Mouse (Mus musculus) testis, adult 2 months (tissue): ENCODE measurements around the gene Dnah17. TPM values are rescaled to one million over a fixed set of nuclear protein-coding genes. Genes with fewer than 3 reads are reported as not detected.

ENCODE experiments used
- H3K27ac ChIP-seq: fragments of 200-500 bp; 2 replicates; pipeline ENCODE4 v1.5.1; 2012; ENCODE audit warnings: low read depth, low read length; ENCODE audit not compliant: control insufficient read depth, insufficient read depth
- H3K27me3 ChIP-seq: fragments of 200-500 bp; 2 replicates; pipeline ENCODE4 v1.6.1; 2012; ENCODE audit warnings: mild to moderate bottlenecking, low read length, moderate library complexity; ENCODE audit not compliant: control insufficient read depth, insufficient read depth
- H3K36me3 ChIP-seq: fragments of 200-500 bp; 2 replicates; pipeline ENCODE4 v1.6.1; 2012; ENCODE audit warnings: mild to moderate bottlenecking, low read length; ENCODE audit not compliant: control insufficient read depth, insufficient read depth
- H3K4me1 ChIP-seq: fragments of 200-500 bp; 2 replicates; pipeline ENCODE4 v1.6.1; 2012; ENCODE audit warnings: low read length; ENCODE audit not compliant: control insufficient read depth, insufficient read depth
- H3K4me3 ChIP-seq: fragments of 200-500 bp; 2 replicates; pipeline ENCODE4 v1.5.1; 2012; ENCODE audit warnings: low read depth, mild to moderate bottlenecking, low read length, moderate library complexity, mixed read lengths; ENCODE audit not compliant: control insufficient read depth
- CTCF ChIP-seq: fragments of 200-500 bp; IDR thresholded peaks from 2 replicates; pipeline ENCODE4 v1.5.1; 2012; ENCODE audit warnings: low read depth, mild to moderate bottlenecking, inconsistent platforms, low read length, moderate library complexity; ENCODE audit not compliant: control insufficient read depth, insufficient read depth, insufficient replicate concordance
- POLR2A ChIP-seq: fragments of 200-500 bp; IDR thresholded peaks from 2 replicates; pipeline ENCODE4 v1.6.1; 2012; ENCODE audit warnings: low read depth, mild to moderate bottlenecking, inconsistent platforms, low read length, moderate library complexity; ENCODE audit not compliant: control insufficient read depth
- polyA plus RNA-seq: library from polyadenylated mRNA; depleted of rRNA; stranded (reverse); fragments of >200 nt; gene quantifications from 2 replicates; pipeline ENCODE4 v1.2.3, GENCODE M21; 2012

Gene Dnah17
- polyA plus RNA-seq, 1 experiment, result 35.8 TPM

DNA sequence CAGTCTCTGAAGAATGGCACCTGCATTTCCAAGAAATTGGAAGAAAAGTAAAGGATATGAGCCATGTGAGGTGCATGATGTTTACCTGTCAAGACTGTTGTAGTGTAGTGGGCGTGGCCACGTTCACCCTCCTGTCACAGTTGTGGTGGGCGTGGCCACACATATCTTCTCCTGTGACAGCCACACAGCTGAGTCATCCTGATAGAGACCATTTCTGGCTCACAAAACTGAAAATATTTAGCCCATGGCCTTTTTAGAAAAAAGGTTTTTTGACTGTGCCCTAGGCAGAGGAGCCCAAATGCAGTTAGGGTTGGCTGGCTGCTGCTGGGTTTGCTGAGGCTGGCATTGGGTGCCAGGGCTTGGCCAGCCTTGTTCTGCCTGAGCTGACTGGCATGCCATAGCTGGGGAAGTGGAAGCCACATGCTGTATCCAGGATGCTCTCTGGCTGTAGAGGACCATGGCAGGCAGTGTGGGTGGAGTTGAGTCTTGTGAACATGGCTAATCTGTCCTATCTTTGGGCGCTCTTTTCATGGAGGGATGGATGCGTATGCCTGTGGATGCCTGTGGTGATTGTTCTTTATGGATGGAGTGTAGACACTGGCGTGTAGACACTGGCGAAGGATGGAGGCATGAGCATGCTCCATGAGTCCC is 129.7 kb downstream of the Dnah17 start:
- H3K27me3 ChIP-seq, result no peaks in the 10 kb centered on the region
- H3K4me1 ChIP-seq, result no peaks in the 10 kb centered on the region
- H3K36me3 ChIP-seq, result peaks cover 7% of the 10 kb centered on the region
- H3K4me3 ChIP-seq, result peak overlapping the region; percentile 54
- TF ChIP-seq CTCF (no peak), POLR2A (0 out of 2 replicates have a peak, but pooled peaks have one; percentile 18)
- no peak overlapping the region for H3K27ac ChIP-seq

DNA sequence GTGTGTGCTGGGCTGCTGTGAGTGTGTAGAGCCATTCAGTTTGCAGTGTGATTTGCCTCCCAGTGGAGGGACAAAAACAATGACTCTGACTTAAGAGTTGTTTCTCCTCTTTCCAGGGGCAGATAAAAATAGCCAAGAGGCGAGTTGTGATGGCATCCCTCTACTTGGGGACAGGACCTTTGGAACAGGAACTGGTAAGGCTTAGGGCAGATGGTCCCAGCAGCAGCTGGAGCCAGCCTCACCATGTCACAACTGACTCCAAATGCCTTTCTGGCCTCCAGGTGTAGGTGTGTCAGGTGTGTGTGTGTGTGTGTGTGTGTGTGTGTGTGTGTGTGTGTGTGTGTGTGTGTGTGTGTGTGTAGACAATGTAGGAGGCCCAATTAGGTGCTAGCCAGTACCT is 130.4 kb downstream of the Dnah17 start:
- Histone ChIP-seq H3K27me3 (no peaks in the 10 kb centered on the region), H3K36me3 (peaks cover 7% of the 10 kb centered on the region), H3K4me1 (no peaks in the 10 kb centered on the region), H3K4me3 (no peak overlapping the region), H3K27ac (no peak overlapping the region)
- TF ChIP-seq POLR2A (no peak), CTCF (no peak)

DNA sequence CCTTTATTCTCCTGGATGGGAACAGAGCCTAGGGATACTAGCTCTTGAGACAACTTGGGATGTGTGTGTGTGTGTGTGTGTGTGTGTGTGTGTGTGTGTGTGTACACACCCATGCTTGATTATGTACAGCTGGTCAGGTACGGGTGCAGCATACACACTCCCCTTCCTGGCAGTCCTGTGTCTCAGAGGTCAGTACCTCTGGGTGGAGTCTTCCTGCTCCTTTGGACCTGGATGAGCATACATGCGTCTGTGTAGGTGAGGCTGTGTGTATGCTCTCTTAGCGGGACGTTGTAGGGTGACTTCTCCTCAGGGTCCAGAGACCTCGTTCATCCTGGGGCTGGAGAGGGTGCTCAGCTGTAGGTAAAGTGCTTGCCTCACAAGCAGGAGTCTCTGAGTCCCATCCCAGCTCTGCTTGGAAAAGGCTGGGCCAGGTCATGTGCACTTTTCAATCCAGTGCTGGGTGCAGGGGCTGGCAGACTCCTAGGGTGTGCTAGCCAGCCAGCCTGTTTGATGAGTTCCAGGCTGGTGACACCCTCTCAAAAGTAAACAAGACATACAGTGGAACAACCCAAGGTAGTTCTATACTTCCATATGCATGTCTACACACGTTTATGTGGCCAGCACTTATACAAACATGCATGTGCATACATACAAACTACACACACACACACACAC is 131.0 kb downstream of the Dnah17 start:
- peaks cover 7% of the 10 kb centered on the region for H3K36me3 ChIP-seq
- no peaks in the 10 kb centered on the region for H3K27me3 ChIP-seq
- no peaks in the 10 kb centered on the region for H3K4me1 ChIP-seq
- H3K27ac ChIP-seq, result no peak overlapping the region
- TF ChIP-seq POLR2A, result no peak
- TF ChIP-seq CTCF, result no peak
- H3K4me3 ChIP-seq, result no peak overlapping the region

DNA sequence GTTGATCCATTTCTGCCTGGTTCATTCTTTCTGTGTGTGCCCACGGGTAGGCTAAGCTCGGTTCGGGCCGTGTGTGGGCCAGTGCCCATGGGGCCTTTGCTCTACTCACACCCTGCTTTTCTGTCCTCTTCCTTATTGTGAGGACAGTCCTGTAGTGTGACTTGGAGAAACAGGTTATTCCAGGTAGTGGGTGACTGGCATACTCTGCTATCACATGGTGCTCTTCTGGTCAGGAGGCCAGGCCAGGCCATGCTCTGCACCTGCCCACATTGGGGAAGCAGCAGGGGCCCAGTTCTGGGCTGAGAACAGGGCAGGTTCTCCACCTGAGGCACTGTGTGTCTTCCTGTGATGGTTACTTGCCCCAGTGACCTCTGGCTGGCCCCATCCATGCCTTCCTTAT is 132.1 kb downstream of the Dnah17 start:
- no peak overlapping the region for H3K27ac ChIP-seq
- no peak overlapping the region for H3K4me3 ChIP-seq
- peaks cover 5% of the 10 kb centered on the region for H3K36me3 ChIP-seq
- no peaks in the 10 kb centered on the region for H3K27me3 ChIP-seq
- H3K4me1 ChIP-seq, result peaks cover 6% of the 10 kb centered on the region
- no peak for TF ChIP-seq CTCF
- TF ChIP-seq POLR2A, result no peak

DNA sequence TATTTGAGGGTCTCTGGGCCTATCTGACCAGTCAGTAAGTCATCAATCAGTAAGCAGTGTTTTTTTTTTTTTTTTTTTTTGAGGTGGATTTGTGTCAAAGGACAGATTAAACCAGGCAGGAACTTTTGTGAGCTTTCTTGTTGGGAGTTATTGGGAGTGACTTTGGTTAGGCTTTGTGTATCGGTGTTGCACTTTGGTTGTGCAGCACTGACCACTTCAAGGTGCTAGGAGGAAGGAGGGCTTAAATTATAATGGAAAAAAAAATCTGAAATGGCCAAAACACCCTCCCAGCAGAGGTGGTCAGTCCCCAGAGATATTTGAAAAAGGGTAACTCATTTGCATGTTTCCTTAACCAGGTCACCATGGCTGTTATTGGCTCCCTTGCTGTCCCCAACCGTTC is 133.3 kb downstream of the Dnah17 start:
- H3K27me3 ChIP-seq, result no peaks in the 10 kb centered on the region
- H3K4me3 ChIP-seq, result no peak overlapping the region
- H3K36me3 ChIP-seq, result peaks cover 4% of the 10 kb centered on the region
- peaks cover 8% of the 10 kb centered on the region for H3K4me1 ChIP-seq
- H3K27ac ChIP-seq, result no peak overlapping the region
- TF ChIP-seq CTCF (no peak), POLR2A (no peak)

DNA sequence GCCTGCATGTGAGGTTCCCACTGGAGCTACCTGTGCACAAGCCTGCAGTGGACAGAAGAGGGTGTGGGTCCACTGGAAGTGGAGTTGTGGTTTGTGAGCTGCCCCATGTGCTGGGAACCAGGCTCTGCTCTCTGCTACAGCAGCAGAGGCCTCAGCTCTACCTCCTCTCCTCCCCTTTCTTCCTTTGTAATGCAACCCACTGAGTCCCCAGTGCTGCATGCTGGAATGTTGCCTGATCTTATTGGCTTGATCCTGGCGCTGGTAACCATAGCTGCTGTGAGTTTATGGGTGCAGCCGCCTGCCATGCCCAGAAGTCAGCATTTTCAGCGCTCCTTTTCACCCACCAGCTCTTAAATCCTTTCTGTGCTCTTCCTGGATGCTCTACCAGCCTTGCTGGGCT is 134.4 kb downstream of the Dnah17 start:
- TF ChIP-seq POLR2A, result no peak
- no peak for TF ChIP-seq CTCF
- Histone ChIP-seq H3K27ac (no peak overlapping the region), H3K4me1 (peaks cover 8% of the 10 kb centered on the region), H3K36me3 (peaks cover 2% of the 10 kb centered on the region), H3K27me3 (no peaks in the 10 kb centered on the region), H3K4me3 (no peak overlapping the region)

DNA sequence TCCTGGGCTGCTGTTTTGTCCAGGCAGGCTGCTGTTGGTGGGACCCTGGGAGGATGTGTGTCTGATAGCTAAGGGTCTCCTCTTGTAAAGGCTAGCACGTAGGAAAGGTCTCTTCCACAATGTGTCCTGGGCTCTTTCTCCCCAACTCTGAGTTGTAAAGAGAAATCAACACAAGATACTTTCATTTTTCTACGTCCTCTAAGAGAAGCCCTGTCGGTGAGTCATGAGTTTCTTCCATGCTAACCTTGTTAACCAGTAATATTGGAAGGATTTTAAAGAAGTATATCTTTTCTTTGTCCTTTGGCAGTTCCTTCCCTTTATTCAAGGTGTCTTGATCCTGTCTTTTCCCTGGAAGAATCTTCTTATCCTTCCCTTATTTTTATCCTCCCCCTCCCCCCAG is 134.8 kb downstream of the Dnah17 start:
- no peak overlapping the region for H3K4me3 ChIP-seq
- TF ChIP-seq POLR2A (no peak), CTCF (no peak)
- H3K36me3 ChIP-seq, result peaks cover 2% of the 10 kb centered on the region
- H3K4me1 ChIP-seq, result peaks cover 8% of the 10 kb centered on the region
- no peaks in the 10 kb centered on the region for H3K27me3 ChIP-seq
- H3K27ac ChIP-seq, result no peak overlapping the region
